Mouse (Mus musculus) limb, embryonic 14.5 days (tissue): ENCODE data around the gene Mfsd9. TPM values are rescaled to one million over a fixed set of nuclear protein-coding genes. Genes with fewer than 3 reads are reported as not detected.

ENCODE experiments used
- ATAC-seq: fragments of 200-750 bp; cut with Nextera tagmentation; 2 replicates; pipeline ENCODE4 v1.8.0; 2017; ENCODE audit warnings: low read depth, moderate number of reproducible peaks, moderate TSS enrichment; ENCODE audit not compliant: low FRiP score
- DNase-seq: peaks from one replicate; pipeline ENCODE4 v3.0.0-alpha.2; 2015; ENCODE audit warnings: low spot score
- H3K27ac ChIP-seq: fragments of 300-500 bp; sonication (generic); replicated peaks from 2 replicates; pipeline ENCODE4 v1.5.1; 2014; ENCODE audit warnings: low read depth, mild to moderate bottlenecking, low read length, moderate library complexity, mixed read lengths
- H3K27me3 ChIP-seq: fragments of 300-500 bp; sonication (generic); 2 replicates; pipeline ENCODE4 v1.6.1; 2014; ENCODE audit warnings: low read length, mixed read lengths; ENCODE audit not compliant: control insufficient read depth, insufficient read depth
- H3K36me3 ChIP-seq: fragments of 300-500 bp; sonication (generic); 2 replicates; pipeline ENCODE4 v1.6.1; 2014; ENCODE audit warnings: mild to moderate bottlenecking, low read length, moderate library complexity, mixed read lengths; ENCODE audit not compliant: control insufficient read depth, insufficient read depth
- H3K4me1 ChIP-seq: fragments of 300-500 bp; sonication (generic); 2 replicates; pipeline ENCODE4 v1.6.1; 2014; ENCODE audit warnings: antibody characterized with exemption, low read length, mixed read lengths; ENCODE audit not compliant: control insufficient read depth, insufficient read depth
- H3K4me2 ChIP-seq: fragments of 300-500 bp; sonication (generic); replicated peaks from 2 replicates; pipeline ENCODE4 v1.6.1; 2014; ENCODE audit warnings: low read depth, mild to moderate bottlenecking, low read length, moderate library complexity; ENCODE audit not compliant: severe bottlenecking
- H3K4me3 ChIP-seq: fragments of 300-500 bp; sonication (generic); replicated peaks from 2 replicates; pipeline ENCODE4 v1.5.1; 2014; ENCODE audit warnings: low read length
- H3K9ac ChIP-seq: fragments of 300-500 bp; sonication (generic); 2 replicates; pipeline ENCODE4 v1.6.1; 2014; ENCODE audit warnings: mild to moderate bottlenecking, low read depth, low read length, moderate library complexity; ENCODE audit not compliant: severe bottlenecking
- H3K9me3 ChIP-seq: fragments of 300-500 bp; sonication (generic); 2 replicates; pipeline ENCODE4 v1.6.1; 2016; ENCODE audit warnings: low read length; ENCODE audit not compliant: control insufficient read depth
- POLR2A ChIP-seq: fragments of 200-500 bp; IDR thresholded peaks from 2 replicates; pipeline ENCODE4 v1.8.0; 2012; ENCODE audit warnings: inconsistent platforms, mild to moderate bottlenecking, moderate library complexity, borderline replicate concordance; ENCODE audit not compliant: insufficient read depth, insufficient read length; ENCODE audit errors: extremely low read depth
- WGBS: fragments of 180-500 bp; shearing (Covaris S2); extraction: QIAGEN DNeasy Blood & Tissue Kit; methylation state at CpG from one replicate; pipeline ENCODE4 v1.1.7; 2014; 5-methylcytosine and 5-hydroxymethylcytosine counted together
- polyA plus RNA-seq, 2 experiments: library from polyadenylated mRNA; depleted of rRNA in 1 of 2; stranded (reverse) in 1 of 2; unstranded in 1 of 2; fragments of >200 nt; fragmentation: Nextera tagmentation in 1 of 2; extraction: Ambion mirVana in 1 of 2; gene quantifications; 2 replicates each; pipeline versions ENCODE4 v1.2.1 to v1.2.3; 2012 to 2014

Mfsd9 gene
- polyA plus RNA-seq, 2 experiments: 2.1 to 4.6 TPM

- Histone ChIP-seq H3K4me2 (no peak overlapping the region), H3K27ac (no peak overlapping the region), H3K9ac (no peak overlapping the region), H3K9me3 (peaks cover 14% of the 10 kb centered on the region), H3K36me3 (peaks cover 17% of the 10 kb centered on the region), H3K4me3 (no peak overlapping the region), H3K27me3 (no peaks in the 10 kb centered on the region), H3K4me1 (no peaks in the 10 kb centered on the region)
- DNase-seq (no peak), ATAC-seq (no peak)
- 87% methylated on average over 3 of the region's 3 CpGs for WGBS
- no peak for TF ChIP-seq POLR2A
These were observed 13.7 kb downstream of the Mfsd9 start for GRCm38 (mm10) chr1:40776763-40777162.

- Histone ChIP-seq H3K9ac (no peak overlapping the region), H3K4me1 (no peaks in the 10 kb centered on the region), H3K27me3 (no peaks in the 10 kb centered on the region), H3K9me3 (peaks cover 14% of the 10 kb centered on the region), H3K4me2 (no peak overlapping the region), H3K4me3 (no peak overlapping the region), H3K27ac (no peak overlapping the region), H3K36me3 (peaks cover 17% of the 10 kb centered on the region)
- ATAC-seq (no peak), DNase-seq (no peak)
- 73% methylated on average over 2 of the region's 2 CpGs for WGBS
- no peak for TF ChIP-seq POLR2A
These were observed 14.4 kb downstream of the Mfsd9 start for GRCm38 (mm10) chr1:40776102-40776501.

- no peak for TF ChIP-seq POLR2A
- Histone ChIP-seq H3K4me1 (no peaks in the 10 kb centered on the region), H3K4me3 (no peak overlapping the region), H3K9me3 (peaks cover 6% of the 10 kb centered on the region), H3K27ac (no peak overlapping the region), H3K27me3 (no peaks in the 10 kb centered on the region), H3K36me3 (peaks cover 7% of the 10 kb centered on the region), H3K9ac (no peak overlapping the region), H3K4me2 (no peak overlapping the region)
- DNase-seq: no peak
- WGBS: 95% methylated on average over 10 of the region's 10 CpGs
- ATAC-seq: no peak
These were observed 16.4 kb downstream of the Mfsd9 start for GRCm38 (mm10) chr1:40774040-40774439.

- Histone ChIP-seq H3K36me3 (no peaks in the 10 kb centered on the region), H3K4me1 (no peaks in the 10 kb centered on the region), H3K27me3 (no peaks in the 10 kb centered on the region), H3K27ac (no peak overlapping the region), H3K9me3 (no peaks in the 10 kb centered on the region), H3K9ac (no peak overlapping the region), H3K4me2 (no peak overlapping the region), H3K4me3 (no peak overlapping the region)
- TF ChIP-seq POLR2A: no peak
- WGBS: 85% methylated on average over 5 of the region's 5 CpGs
- DNase-seq (no peak), ATAC-seq (no peak)
These were observed 17.3 kb downstream of the Mfsd9 start for GRCm38 (mm10) chr1:40773234-40773633.

- no peak overlapping the region for H3K27ac ChIP-seq
- ATAC-seq: no peak
- H3K4me3 ChIP-seq: no peak overlapping the region
- H3K9ac ChIP-seq: no peak overlapping the region
- 90% methylated on average over 7 of the region's 7 CpGs for WGBS
- no peaks in the 10 kb centered on the region for H3K9me3 ChIP-seq
- no peak for TF ChIP-seq POLR2A
- no peaks in the 10 kb centered on the region for H3K4me1 ChIP-seq
- no peaks in the 10 kb centered on the region for H3K36me3 ChIP-seq
- no peaks in the 10 kb centered on the region for H3K27me3 ChIP-seq
- no peak overlapping the region for H3K4me2 ChIP-seq
- DNase-seq: no peak
These were observed 19.1 kb downstream of the Mfsd9 start for GRCm38 (mm10) chr1:40771196-40771970.
